Mouse (Mus musculus): ENCODE data around the gene Sec24a. TPM values are rescaled to one million over a fixed set of nuclear protein-coding genes. Genes with fewer than 3 reads are reported as not detected.

Gene Sec24a
- polyA plus RNA-seq, 1 experiment from 2014 or later: 17.7 TPM

DNA sequence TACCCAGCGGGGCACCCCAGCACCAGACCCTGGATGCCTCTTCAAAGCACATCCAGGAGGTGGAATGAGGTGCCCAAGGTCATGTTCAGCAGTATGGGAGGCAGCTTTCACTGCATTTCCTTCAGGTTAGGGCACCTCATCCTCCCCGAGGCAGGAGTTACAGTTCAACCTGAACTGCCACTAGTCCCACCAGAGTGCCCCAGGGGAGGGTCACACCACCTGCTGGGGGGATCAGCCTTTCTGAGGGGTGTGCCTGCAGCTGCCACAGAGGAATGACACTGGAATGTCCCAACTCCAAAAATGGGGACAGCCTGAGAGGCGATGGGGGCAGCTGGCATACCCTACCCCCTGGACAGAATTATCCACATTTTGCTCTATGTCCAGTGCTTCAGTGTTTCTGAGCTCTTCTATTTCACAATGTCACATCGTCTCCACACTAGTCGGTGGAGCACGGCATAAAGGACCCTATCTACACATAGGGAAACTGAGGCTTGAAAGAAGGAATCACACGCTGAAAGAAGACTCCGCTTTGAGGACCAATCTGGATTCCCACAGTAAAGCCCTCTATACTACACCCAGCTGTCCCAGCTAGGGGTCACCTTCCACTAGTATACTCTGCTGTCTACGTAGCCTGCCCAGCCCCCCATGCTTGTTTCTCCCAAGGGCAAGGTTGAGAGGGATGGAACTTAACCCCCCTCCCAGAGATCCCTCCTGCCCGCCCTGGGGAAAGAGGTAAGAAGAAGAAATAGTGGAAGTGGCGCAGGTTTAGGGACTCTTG lies 114.1 kb downstream of the Sec24a start:
- Histone ChIP-seq H3K27ac (peak overlapping the region; percentile 21), H3K9me3 (ENCODE audit: control insufficient read depth, low read length) (no peaks in the 10 kb centered on the region), H3K27me3 (ENCODE audit: control insufficient read depth, insufficient read depth, low read length) (peaks cover 18% of the 10 kb centered on the region; the same call in 1 of the 2 replicates), H3K4me1 (replicated peaks; ENCODE audit: control insufficient read depth, insufficient read depth, low read length) (peaks cover 23% of the 10 kb centered on the region), H3K9ac (peak overlapping the region; percentile 77), H3K36me3 (replicated peaks; ENCODE audit: control insufficient read depth, insufficient read depth) (no peaks in the 10 kb centered on the region), H3K4me3 (replicated peaks; ENCODE audit: low read length) (peak overlapping the region; percentile 67), H3K4me2 (replicated peaks) (peak overlapping the region; percentile 94)
- peak; percentile 6; the same call in 1 of the 2 replicates for ATAC-seq (ENCODE audit: low FRiP score)
- WGBS: 25% methylated on average over 11 of the region's 11 CpGs
- no peak for DNase-seq (ENCODE audit: low spot score)

DNA sequence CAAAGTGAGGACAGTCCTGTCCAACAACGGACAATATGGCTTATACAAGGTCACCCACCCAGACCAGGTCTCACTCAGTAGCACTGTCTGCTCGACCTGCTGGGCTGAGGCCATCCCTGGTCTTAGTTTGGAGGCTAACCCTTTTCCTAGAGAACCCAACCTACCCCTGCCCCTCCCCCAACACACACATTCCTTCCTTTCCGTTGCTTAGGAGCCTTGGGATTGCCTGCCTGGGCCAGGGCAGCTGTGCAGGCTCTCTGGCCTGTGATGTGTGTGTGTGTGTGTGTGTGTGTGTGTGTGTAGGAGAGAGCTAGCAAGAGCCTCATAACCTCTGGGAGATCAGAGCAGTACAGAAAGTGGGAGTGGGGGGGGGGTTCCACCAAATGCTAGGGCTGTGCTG lies 114.9 kb downstream of the Sec24a start:
- Histone ChIP-seq H3K4me1 (replicated peaks; ENCODE audit: control insufficient read depth, insufficient read depth, low read length) (peaks cover 23% of the 10 kb centered on the region), H3K27me3 (ENCODE audit: control insufficient read depth, insufficient read depth, low read length) (peaks cover 18% of the 10 kb centered on the region; the same call in 1 of the 2 replicates), H3K4me3 (replicated peaks; ENCODE audit: low read length) (peak overlapping the region; percentile 67; the same call in 1 of the 2 replicates), H3K27ac (peak overlapping the region; percentile 21), H3K9me3 (ENCODE audit: control insufficient read depth, low read length) (no peaks in the 10 kb centered on the region), H3K36me3 (replicated peaks; ENCODE audit: control insufficient read depth, insufficient read depth) (no peaks in the 10 kb centered on the region), H3K4me2 (replicated peaks) (peak overlapping the region; percentile 94), H3K9ac (peak overlapping the region; percentile 77; the same call in 1 of the 2 replicates)
- peak; percentile 25; the same call in 1 of the 2 replicates for ATAC-seq (ENCODE audit: low FRiP score)
- no peak for DNase-seq (ENCODE audit: low spot score)
- WGBS: 4% methylated on average over 3 of the region's 3 CpGs

DNA sequence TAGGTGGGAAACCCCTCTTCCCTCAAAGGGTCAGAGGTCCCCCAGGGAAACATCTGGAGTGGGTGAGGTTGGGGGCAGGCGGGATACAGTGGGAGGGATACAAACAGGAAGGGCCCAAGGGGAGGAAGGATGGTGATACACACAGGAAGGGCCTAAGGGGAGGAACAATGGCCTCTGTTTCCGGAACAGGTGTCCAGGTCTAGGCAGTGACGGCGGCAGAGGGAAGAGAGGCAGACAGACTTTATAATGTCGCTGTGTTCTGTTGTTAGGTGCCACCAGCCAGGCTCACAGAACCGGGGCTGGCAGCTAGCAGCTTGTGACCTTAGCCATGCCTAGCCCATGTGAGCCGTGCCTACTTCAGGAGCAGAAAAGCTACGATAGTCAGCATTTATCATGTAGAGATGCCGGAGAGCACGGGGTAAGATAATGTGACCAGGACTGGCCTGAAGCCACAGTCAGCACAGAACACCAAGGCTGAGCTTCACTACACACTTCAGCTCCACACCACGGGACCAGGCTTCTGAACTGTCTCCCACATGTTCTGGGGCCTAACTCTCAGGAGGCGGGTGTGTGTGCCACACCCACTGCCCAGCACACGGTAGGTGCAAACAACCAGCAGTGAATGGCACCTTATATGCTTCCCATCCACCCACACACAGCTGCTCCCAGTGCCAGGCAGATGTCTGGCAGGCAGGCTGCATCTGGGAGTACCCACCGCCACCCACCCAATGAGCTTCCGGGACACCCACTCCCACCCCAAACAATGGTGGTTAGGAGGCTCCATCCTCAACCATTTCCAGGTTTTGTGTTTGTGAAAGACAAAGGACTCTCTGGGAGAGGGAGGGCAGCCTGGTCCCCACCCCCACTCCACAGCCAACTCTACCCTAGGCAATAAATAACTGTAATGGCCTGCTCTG lies 116.4 kb downstream of the Sec24a start:
- no peak overlapping the region for H3K4me2 ChIP-seq (replicated peaks)
- DNase-seq (ENCODE audit: low spot score) (no peak), ATAC-seq (ENCODE audit: low FRiP score) (no peak)
- WGBS: 77% methylated on average over 15 of the region's 15 CpGs
- no peaks in the 10 kb centered on the region for H3K9me3 ChIP-seq (ENCODE audit: control insufficient read depth, low read length)
- H3K36me3 ChIP-seq (replicated peaks; ENCODE audit: control insufficient read depth, insufficient read depth): no peaks in the 10 kb centered on the region
- H3K4me3 ChIP-seq (replicated peaks; ENCODE audit: low read length): no peak overlapping the region
- peaks cover 23% of the 10 kb centered on the region for H3K4me1 ChIP-seq (replicated peaks; ENCODE audit: control insufficient read depth, insufficient read depth, low read length)
- H3K27me3 ChIP-seq (ENCODE audit: control insufficient read depth, insufficient read depth, low read length): peaks cover 17% of the 10 kb centered on the region; the same call in 1 of the 2 replicates
- peak overlapping the region; percentile 27 for H3K27ac ChIP-seq
- no peak overlapping the region for H3K9ac ChIP-seq

DNA sequence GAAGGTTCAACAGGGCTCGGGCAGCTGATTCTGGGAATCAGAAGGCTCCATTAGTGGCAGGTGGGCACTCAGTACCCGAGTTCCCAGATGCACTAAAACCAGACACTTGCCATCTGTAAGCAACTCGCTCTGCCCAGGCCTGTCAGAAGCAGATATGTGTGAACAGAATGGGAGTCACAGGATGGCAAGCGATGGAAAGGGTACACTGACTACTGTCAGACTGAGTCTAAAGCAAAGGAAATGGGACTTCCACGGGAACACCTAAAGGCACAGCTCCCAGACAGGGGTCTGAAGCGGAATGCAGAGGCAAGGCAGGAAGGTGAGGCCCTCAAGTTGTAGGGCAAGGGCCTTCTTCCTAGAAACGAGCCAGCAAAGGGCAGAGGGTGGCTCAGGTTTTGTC lies 117.2 kb downstream of the Sec24a start:
- H3K36me3 ChIP-seq (replicated peaks; ENCODE audit: control insufficient read depth, insufficient read depth): no peaks in the 10 kb centered on the region
- DNase-seq (ENCODE audit: low spot score) (no peak), ATAC-seq (ENCODE audit: low FRiP score) (no peak)
- no peak overlapping the region for H3K27ac ChIP-seq
- peaks cover 23% of the 10 kb centered on the region for H3K4me1 ChIP-seq (replicated peaks; ENCODE audit: control insufficient read depth, insufficient read depth, low read length)
- no peak overlapping the region for H3K9ac ChIP-seq
- H3K9me3 ChIP-seq (ENCODE audit: control insufficient read depth, low read length): no peaks in the 10 kb centered on the region
- H3K27me3 ChIP-seq (ENCODE audit: control insufficient read depth, insufficient read depth, low read length): peaks cover 14% of the 10 kb centered on the region; the same call in 1 of the 2 replicates
- no peak overlapping the region for H3K4me2 ChIP-seq (replicated peaks)
- no peak overlapping the region for H3K4me3 ChIP-seq (replicated peaks; ENCODE audit: low read length)
- 86% methylated on average over 7 of the region's 7 CpGs for whole genome bisulfite sequencing

DNA sequence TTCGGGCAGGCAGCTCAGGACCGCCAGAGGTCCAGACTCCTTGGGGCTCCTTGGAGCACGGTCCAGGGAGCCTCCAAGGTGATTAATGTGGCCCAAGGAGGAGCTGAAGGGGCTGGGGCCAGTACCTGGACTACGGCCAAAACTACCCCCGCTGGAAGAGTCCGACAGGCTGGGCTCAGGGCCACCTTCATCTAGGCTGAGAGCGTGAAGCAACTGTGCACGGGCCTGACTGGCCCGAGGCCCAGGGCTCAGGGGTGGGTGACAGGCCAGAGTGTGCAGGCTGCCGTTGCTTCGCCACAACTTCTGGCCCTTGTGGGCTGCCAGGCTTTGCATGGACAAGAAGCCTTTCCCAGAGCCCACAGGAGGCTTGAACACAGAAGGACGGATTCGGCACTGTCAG lies 118.1 kb downstream of the Sec24a start:
- Histone ChIP-seq H3K27me3 (ENCODE audit: control insufficient read depth, insufficient read depth, low read length) (peaks cover 14% of the 10 kb centered on the region; the same call in 1 of the 2 replicates), H3K36me3 (replicated peaks; ENCODE audit: control insufficient read depth, insufficient read depth) (no peaks in the 10 kb centered on the region), H3K4me3 (replicated peaks; ENCODE audit: low read length) (no peak overlapping the region), H3K9me3 (ENCODE audit: control insufficient read depth, low read length) (no peaks in the 10 kb centered on the region), H3K4me2 (replicated peaks) (no peak overlapping the region), H3K9ac (no peak overlapping the region), H3K4me1 (replicated peaks; ENCODE audit: control insufficient read depth, insufficient read depth, low read length) (peaks cover 20% of the 10 kb centered on the region), H3K27ac (no peak overlapping the region)
- WGBS: 71% methylated on average over 13 of the region's 13 CpGs
- DNase-seq (ENCODE audit: low spot score) (no peak), ATAC-seq (ENCODE audit: low FRiP score) (no peak)

DNA sequence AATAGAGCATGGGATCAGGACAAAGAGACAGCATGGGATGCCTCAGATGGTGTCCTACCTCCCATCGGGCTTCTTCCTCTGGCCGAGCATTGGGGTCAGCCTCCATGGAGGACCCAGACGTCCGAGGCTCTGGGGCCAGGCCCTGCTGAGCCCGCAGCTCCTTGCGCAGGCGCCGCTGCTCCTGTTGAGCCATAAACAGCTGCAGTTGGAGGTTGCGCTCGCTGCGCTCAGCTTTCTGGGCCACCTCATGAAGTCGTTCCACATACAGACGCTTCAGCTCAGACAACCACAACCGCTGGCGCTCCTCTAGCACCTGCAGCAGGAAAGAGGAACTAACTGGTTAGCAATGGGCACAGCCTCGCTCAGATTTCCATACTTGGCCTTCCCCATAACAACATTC lies 119.2 kb downstream of the Sec24a start:
- Histone ChIP-seq H3K27me3 (ENCODE audit: control insufficient read depth, insufficient read depth, low read length) (peaks cover 4% of the 10 kb centered on the region; the same call in 1 of the 2 replicates), H3K27ac (no peak overlapping the region), H3K4me2 (replicated peaks) (0 out of 2 replicates have a peak overlapping the region, but pooled peaks have one; percentile 10), H3K36me3 (replicated peaks; ENCODE audit: control insufficient read depth, insufficient read depth) (no peaks in the 10 kb centered on the region), H3K4me1 (replicated peaks; ENCODE audit: control insufficient read depth, insufficient read depth, low read length) (peaks cover 9% of the 10 kb centered on the region), H3K9me3 (ENCODE audit: control insufficient read depth, low read length) (no peaks in the 10 kb centered on the region), H3K4me3 (replicated peaks; ENCODE audit: low read length) (no peak overlapping the region), H3K9ac (no peak overlapping the region)
- WGBS: 78% methylated on average over 16 of the region's 16 CpGs
- DNase-seq (ENCODE audit: low spot score) (no peak), ATAC-seq (ENCODE audit: low FRiP score) (no peak)

DNA sequence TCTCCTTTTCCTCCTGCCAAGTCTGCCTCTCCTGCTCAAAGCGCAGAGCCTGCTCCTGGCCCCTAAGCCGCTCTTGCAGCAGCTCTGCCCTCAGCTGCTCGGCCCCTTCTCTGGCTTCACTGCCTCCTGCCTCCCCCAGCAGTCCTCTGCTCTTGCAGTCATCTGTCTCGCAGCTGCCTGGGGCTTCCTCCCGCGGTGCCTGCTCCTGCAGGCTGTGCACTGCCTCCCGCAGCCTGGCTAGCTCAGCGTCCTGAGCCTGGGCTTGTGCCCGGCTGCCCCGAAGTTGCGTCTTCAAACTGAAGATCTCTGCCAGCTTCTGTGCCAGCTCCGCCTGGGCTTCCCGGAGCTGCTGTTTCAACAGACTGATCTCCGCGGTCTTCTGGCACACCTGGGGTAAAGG lies 119.7 kb downstream of the Sec24a start:
- H3K27ac ChIP-seq: no peak overlapping the region
- H3K4me2 ChIP-seq (replicated peaks): 0 out of 2 replicates have a peak overlapping the region, but pooled peaks have one; percentile 10
- ATAC-seq (ENCODE audit: low FRiP score): no peak

DNA sequence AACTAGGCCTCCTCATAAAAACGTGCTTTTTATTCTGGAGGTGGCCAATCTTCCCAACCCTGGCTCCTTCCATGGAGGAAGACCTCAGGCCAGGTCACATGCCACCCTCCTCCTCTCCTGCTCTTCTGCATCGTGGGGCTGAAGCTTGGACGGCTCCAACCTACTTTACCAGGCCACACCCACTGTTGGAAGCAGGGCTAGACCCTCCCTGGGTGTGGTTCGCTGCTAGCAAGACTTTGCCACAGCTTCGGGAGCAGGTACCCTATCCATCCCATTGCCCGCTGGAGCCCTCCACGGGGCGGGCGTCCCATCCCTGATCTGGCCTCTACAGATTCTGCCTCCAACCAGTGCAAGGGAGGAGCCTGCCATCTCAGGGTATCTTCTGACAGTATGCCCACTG lies 120.2 kb downstream of the Sec24a start:
- DNase-seq (ENCODE audit: low spot score) (no peak), ATAC-seq (ENCODE audit: low FRiP score) (no peak)
- H3K4me1 ChIP-seq (replicated peaks; ENCODE audit: control insufficient read depth, insufficient read depth, low read length): no peaks in the 10 kb centered on the region
- no peaks in the 10 kb centered on the region for H3K36me3 ChIP-seq (replicated peaks; ENCODE audit: control insufficient read depth, insufficient read depth)
- H3K9ac ChIP-seq: no peak overlapping the region
- 81% methylated on average over 9 of the region's 9 CpGs for WGBS
- H3K4me3 ChIP-seq (replicated peaks; ENCODE audit: low read length): no peak overlapping the region
- no peak overlapping the region for H3K4me2 ChIP-seq (replicated peaks)
- no peaks in the 10 kb centered on the region for H3K9me3 ChIP-seq (ENCODE audit: control insufficient read depth, low read length)
- no peaks in the 10 kb centered on the region for H3K27me3 ChIP-seq (ENCODE audit: control insufficient read depth, insufficient read depth, low read length)
- H3K27ac ChIP-seq: no peak overlapping the region

More for the DNA sequence above, 119.7 kb downstream of the Sec24a start:
- Histone ChIP-seq H3K4me1 (replicated peaks; ENCODE audit: control insufficient read depth, insufficient read depth, low read length) (peaks cover 4% of the 10 kb centered on the region; the same call in 1 of the 2 replicates), H3K9ac (no peak overlapping the region), H3K27me3 (ENCODE audit: control insufficient read depth, insufficient read depth, low read length) (no peaks in the 10 kb centered on the region), H3K4me3 (replicated peaks; ENCODE audit: low read length) (no peak overlapping the region), H3K9me3 (ENCODE audit: control insufficient read depth, low read length) (no peaks in the 10 kb centered on the region), H3K36me3 (replicated peaks; ENCODE audit: control insufficient read depth, insufficient read depth) (no peaks in the 10 kb centered on the region)
- no peak for DNase-seq (ENCODE audit: low spot score)
- 54% methylated on average over 15 of the region's 15 CpGs for WGBS

All from hindbrain, embryonic 14.5 days (tissue).